Mouse (Mus musculus) brain, embryonic 18.5 days (tissue): ENCODE measurements around the gene Igfbp4.

ENCODE experiments used
- DNase-seq: peaks from one replicate; pipeline ENCODE4 v3.0.0-alpha.2; 2012; ENCODE audit warnings: low read depth, low spot score

The Igfbp4 gene

GRCm38 (mm10) chr11:99041051-99041729, at the start of gene Igfbp4:
TSS of gene Igfbp4 (plus strand) at chr11:99041244.
- DNase-seq, result no peak

GRCm38 (mm10) chr11:98995987-98996386, 45.1 kb upstream of the Igfbp4 start:
- DNase-seq, result no peak

- DNase-seq, result no peak
These were observed 43.4 kb upstream of the Igfbp4 start for GRCm38 (mm10) chr11:98997659-98998058.

DNA sequence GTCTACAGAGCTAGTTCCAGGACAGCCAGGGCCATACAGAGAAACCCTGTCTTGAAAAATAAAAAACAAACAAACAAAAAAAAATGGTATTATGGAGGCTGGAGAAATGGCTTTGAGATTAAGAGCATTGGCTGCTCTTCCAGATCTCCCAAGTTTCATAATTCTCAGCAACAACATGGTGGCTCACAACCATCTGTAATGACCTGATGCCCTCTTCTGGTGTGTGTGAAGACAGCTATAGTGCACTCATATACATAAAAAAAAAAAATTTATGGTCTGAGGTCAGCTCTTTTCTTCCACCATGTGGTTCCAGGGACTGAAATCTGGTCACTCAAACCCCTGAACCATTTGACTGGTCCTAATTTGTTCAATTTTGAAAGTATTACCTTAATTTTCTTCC, 42.3 kb upstream of the Igfbp4 start:
- no peak for DNase-seq

- DNase-seq, result no peak
These were observed 41.8 kb upstream of the Igfbp4 start for GRCm38 (mm10) chr11:98999243-98999642.

DNA sequence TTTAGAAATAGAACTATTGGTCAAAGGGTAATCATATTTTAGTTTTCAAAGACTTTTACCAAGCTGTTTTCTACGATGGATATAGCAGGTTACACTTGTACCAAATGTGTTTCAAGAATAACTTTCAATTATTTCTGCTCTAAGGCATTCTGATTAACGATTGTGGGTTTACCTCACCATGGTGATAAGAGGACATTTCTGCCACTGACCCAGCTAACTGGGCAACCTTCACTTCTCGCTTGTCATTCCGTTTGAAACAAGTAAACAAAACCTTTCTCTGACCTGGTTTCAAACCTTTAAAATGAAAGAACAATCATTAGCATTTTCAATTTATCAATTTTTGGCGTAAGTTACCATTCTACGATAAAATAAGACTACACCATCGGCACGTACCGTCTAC, 34.3 kb upstream of the Igfbp4 start:
- no peak for DNase-seq

- no peak for DNase-seq
These were observed 30.9 kb upstream of the Igfbp4 start for GRCm38 (mm10) chr11:99010124-99010523.

DNA sequence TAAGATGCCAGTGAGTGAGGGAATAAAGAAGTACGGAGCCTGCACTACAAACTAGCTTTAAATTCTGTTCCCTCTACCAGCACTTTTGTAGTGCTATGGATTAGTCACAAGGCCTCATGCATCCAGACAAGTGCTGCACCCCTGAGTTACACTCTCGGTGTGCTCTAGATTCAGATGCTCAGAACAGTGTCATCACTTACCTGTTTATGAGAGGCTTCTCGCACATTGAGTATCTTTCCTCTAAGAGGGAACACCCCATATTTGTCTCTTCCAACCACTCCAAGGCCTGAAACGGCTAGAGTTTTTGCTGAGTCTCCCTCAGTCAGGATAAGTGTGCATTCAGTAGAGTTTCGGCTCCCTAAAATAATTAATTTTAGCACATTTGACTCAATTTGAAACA, 30.3 kb upstream of the Igfbp4 start:
- no peak for DNase-seq

GRCm38 (mm10) chr11:99013856-99014255, 27.2 kb upstream of the Igfbp4 start:
- no peak for DNase-seq

DNA sequence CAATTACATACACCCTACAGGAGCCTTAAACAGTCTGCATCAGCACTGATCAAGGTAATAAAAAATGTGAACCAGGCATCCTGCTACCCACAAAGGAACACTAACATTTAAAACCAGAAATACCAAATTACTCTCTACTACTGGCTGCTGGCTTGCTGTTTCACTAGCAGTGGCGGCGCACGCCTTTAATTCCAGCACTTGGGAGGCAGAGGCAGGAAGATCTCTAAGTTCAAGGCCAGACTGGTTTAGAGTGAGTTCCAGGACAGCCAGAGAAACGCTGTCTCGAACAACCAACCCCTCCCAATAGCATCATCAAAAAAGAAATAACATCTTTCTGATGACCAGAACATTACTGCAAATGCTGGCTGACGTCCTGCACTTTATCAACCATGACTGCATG, 21.2 kb upstream of the Igfbp4 start:
- DNase-seq, result no peak

DNA sequence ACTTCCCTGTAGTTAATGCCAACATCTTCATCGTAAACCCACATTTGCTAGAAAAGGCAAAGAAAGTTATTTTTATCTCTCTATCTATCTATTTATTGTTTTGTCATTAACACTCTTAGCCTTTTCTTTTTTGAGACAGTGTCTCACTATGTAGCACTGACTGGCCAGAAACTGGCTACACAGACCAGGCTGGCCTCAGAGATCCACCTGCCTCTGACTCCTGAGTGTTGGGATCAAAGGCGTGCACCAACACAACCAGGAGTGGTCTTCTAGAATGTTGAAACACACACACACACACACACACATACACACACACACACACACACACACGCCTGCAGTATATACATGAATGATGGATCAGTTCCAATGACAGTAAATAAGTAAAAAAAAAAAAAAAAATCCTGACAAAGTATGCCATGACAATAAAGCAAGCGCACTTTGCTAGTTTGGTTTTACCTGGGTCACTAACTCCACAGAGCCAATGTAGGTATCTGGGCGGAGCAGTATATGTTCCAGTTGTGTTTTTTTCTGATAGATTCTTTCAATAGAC, 18.6 kb upstream of the Igfbp4 start:
- DNase-seq, result no peak

- no peak for DNase-seq
These were observed 17.9 kb upstream of the Igfbp4 start for GRCm38 (mm10) chr11:99023094-99023493.

- peak; percentile 98 for DNase-seq
These were observed 17.3 kb upstream of the Igfbp4 start, which contains the start of gene Top2a for GRCm38 (mm10) chr11:99023500-99024467. TSS of gene Top2a (minus strand) at chr11:99024189.

DNA sequence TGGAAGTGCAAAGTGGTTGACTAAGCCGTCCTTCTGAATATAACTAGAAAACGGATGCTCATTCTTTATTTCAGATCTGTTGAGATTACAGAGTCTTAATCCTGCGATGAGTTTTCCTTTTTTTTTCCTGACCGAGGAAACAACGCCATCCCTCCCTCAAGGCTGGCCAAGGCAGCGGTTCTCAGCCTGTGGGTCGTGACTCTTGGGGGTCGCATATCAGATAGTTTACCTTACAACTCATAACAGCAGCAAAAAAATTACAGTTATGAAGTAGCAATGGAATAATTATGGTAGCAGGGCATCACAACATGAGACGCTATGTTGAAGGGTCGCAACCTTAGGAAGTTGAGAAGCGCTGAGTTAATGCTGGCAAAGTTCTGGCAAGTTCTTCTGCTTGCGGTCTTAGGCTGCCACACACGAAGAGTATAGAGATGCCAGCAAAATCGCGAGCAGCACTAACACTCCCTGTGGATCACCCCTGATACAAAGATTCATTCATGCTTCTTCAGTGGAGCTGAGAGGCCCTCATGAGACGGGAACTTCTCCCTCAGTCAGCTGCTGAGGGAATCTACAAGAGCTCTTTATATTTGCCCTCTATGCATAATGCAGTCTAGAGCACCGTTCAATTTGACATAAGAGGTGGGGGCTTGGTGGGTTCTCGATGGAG, 16.4 kb upstream of the Igfbp4 start:
- DNase-seq, result no peak

DNA sequence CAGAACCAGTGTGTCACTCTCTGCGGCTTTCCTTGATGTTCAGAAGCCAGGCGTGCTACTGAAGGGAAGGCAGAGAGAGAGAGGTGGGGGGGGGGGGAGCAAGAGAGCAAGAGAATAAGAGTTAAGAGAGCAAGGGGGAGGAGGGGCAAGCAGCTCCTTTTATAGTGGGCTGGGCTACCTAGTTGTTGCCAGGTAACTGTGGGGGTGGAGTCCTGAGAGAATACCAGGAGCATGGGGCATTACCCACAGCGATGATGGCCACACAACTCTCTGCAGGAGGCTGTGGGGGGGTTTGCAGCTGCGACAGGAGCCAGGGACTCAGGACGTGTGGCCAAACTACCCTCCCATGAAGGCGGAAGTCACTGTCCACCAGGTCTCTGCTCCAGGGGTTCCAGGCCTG, 15.2 kb upstream of the Igfbp4 start:
- DNase-seq, result no peak

- DNase-seq, result no peak
These were observed 14.1 kb upstream of the Igfbp4 start for GRCm38 (mm10) chr11:99026899-99027440.

DNA sequence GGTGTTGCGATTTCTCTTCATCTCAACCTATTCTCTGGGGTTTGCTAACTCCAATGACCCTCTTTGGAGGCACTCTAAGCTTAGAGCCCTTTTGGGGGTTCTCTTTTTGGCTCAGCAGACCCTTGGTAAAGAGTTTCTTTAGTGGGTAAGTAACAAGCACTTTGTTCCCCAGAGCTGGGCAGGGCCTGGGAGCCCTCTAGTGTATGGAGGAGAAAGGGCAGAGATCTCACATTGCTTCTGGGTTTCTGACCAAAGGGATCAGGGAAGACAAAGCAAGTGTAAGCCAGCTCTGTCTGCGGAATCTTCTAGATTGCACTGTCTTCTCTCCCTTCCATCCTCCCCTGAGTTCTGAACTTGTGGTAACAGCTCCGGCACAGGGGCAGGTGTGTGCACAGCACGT, 5.7 kb upstream of the Igfbp4 start:
- no peak for DNase-seq

GRCm38 (mm10) chr11:99036254-99036653, 4.8 kb upstream of the Igfbp4 start:
- no peak for DNase-seq

DNA sequence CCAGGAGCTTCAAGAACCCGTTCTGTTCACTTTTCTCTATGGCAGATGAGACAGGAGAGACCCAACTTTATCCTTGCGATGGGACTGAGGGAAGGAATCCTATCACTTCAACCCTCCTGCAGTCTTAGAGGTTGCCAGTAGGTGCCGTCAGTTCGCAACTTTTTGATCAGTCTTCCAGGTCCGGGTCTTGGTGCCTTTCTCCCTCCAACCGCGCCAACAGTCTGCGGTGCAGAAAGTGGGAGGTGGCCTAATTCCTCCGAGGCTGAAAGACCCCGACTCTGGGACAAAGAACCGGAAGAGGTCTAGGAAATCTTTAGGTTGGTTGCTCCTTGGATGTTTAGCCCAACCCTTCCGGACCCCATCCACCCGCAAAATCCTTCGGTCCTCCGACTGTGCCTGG, 1.3 kb upstream of the Igfbp4 start:
- DNase-seq, result peak; percentile 74

- DNase-seq, result no peak
These were observed 584 bp upstream of the Igfbp4 start for GRCm38 (mm10) chr11:99040346-99040974.
